Mouse (Mus musculus) large intestine, adult 2 months (tissue): ENCODE measurements around the gene Dennd1a. TPM values are rescaled to one million over a fixed set of nuclear protein-coding genes. Genes with fewer than 3 reads are reported as not detected.

Source experiments
- DNase-seq: peaks from one replicate; pipeline ENCODE4 v3.0.0-alpha.2; 2012; ENCODE audit warnings: low read depth, low spot score
- WGBS: fragments of 180-500 bp; shearing (Covaris S2); methylation state at CpG from one replicate; pipeline ENCODE4 v1.1.7; 2018; 5-methylcytosine and 5-hydroxymethylcytosine counted together
- polyA plus RNA-seq: library from polyadenylated mRNA; depleted of rRNA; stranded (reverse); fragments of >200 nt; gene quantifications from 2 replicates; pipeline ENCODE4 v1.2.3, GENCODE M21; 2012

Dennd1a gene
- polyA plus RNA-seq, 1 experiment = 5.8 TPM

DNA sequence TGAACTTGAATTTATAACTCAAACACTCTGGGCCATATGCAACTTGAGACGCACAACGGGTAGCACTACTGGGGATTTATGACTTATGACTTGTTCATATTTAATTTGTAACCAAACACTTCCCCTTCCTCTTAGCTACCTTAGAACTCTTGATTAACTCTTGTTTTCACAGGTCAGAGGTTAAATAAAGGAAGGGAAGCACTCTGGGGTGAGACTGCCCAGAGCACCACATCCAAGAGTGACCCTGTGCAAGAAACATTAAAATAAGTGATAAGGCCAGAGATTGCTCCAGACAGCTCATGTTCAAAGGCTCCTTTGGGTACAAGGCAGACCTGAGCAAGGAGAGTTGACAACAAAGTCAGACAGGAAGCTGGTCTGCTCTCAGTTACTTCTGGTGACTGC lies 219.0 kb downstream of the Dennd1a start:
- DNase-seq = no peak
- 15% methylated on average over 2 of the region's 2 CpGs for WGBS

DNA sequence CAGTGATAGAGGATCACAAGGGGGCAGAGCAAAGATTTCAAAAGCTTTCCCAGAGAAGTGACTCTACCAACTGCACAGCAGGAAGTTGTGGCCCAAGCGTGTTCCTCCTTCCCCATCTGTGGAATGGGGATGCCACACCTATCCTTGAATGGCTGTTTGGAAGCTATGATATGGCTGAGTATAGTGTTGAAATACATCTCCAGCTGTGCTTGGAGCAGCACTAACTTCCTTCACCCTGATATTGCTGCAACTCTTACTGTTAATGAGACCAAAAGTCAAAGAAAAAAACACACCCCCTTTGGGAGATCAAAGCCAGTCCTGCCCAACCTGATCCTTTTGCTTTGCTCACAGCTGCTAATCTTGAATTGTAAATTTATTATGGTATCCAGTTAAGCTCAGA lies 221.3 kb downstream of the Dennd1a start:
- DNase-seq = no peak
- WGBS = 32% methylated on average over 1 of the region's 1 CpGs

DNA sequence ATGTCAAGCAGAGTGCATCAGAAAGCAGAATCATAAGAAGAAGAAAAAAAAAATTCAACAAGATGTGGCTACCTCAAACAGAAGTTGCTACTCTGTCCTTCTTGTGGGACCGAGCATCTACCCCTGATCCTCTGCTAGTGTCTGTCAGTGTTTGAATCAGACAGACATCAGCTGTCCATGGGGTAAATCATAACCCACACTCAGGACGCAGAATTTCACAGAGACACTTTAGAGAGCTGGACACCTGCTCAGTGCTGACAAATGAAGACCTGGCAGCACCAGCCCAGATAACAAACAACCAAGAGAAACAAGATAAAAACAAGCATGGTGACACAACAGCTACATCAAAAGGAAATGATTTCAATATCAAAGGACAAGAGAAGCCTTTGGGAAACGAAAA lies 222.9 kb downstream of the Dennd1a start:
- DNase-seq = no peak
- 74% methylated on average over 3 of the region's 3 CpGs for WGBS

DNA sequence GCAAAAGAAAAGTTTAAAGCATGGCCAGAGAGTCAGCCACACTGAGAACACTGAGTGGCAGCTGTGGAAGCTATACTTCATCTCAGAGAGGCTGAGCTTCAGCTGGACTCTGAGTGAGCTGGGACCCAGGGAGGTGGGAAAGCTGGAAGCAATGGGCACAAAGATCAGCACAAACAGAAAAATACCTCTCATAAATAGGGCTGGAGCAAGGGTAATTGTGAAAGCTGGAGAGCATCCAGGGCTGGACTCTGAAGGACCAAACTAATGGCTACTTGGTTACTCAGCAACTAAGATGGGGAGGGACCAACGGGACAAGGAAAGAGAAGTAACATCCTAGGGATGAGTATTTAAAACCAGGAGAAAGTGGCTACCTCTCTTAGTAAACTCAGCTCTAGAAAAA lies 225.0 kb downstream of the Dennd1a start:
- no peak for DNase-seq
- 35% methylated on average over 1 of the region's 1 CpGs for WGBS

GRCm38 (mm10) chr2:38061474-38061873 lies 225.7 kb downstream of the Dennd1a start:
- no peak for DNase-seq
- 20% methylated on average over 2 of the region's 2 CpGs for WGBS

DNA sequence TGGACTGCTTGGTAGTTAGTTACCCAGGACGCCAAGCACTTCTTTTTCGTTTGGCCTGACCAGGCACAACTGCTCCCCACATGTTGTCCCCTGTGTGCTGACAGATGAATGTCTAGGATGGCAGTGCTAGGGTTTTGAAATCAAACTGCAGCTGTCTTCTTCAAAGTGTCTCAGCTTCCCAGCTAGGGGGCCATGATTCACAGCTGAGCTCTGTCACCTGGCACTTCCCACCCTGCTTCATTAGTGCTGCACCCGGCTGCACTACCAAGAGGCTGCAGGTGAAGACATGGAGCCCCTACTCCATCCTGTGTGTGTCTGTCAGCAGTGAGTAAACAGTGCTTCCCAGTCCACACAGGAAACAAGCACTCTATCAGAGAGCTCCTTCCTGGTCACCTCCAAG lies 234.8 kb downstream of the Dennd1a start:
- DNase-seq = no peak
- 82% methylated on average over 3 of the region's 3 CpGs for WGBS

DNA sequence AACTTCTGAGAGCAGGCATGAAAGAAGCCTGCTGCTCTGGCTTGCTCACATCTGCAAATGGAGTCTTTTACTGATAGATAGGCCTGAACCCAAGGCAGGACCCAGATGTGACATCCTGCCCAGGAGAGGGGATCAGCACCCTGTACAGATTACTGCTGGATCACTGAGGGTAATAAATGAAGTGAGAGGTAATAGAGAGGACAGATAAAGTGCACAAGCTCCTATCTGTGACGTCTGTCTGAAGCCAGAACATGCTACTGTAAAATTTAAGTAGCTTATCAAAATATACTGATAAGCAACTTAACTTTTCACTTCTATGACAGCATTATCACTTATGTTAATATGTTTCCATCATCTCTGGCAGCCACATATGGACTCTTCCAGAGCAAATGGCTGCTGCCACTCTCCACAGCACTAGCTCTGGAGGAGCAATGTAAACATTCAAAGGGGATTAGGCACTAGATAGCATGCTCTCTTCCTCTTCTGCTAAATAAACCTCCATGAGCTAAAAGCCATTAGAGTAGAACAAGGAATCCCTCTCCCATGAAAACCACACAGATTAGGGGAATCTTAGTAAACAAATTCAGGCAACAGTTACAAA lies 235.6 kb downstream of the Dennd1a start:
- WGBS = 71% methylated on average over 1 of the region's 1 CpGs
- no peak for DNase-seq

DNA sequence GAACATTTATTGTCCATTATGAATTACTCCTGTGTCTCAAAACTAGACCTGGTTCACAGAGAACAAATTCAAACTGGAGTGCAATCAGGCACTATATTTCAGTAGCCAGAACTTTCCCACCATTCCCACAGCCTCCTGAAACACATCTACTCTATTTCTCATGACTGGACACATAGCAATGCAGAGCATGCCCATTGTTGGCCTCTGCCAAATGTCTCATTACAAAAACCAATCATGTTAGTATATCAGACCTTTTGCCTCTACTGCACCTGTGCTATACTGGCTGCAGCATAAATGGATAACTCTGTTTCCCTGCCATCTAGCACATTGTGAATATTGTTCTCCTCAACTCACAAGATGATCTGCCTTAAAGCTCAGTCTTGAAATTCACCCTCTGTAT lies 238.2 kb downstream of the Dennd1a start:
- no peak for DNase-seq

- 95% methylated on average over 4 of the region's 4 CpGs for WGBS
- no peak for DNase-seq
These were observed 241.9 kb downstream of the Dennd1a start for GRCm38 (mm10) chr2:38045286-38045685.

- no peak for DNase-seq
- 65% methylated on average over 3 of the region's 3 CpGs for WGBS
These were observed 246.3 kb downstream of the Dennd1a start for GRCm38 (mm10) chr2:38040845-38041244.

GRCm38 (mm10) chr2:38039621-38040020 lies 247.6 kb downstream of the Dennd1a start:
- DNase-seq = no peak
- 98% methylated on average over 1 of the region's 1 CpGs for WGBS

GRCm38 (mm10) chr2:38028317-38028716 lies 258.9 kb downstream of the Dennd1a start:
- DNase-seq = no peak
- WGBS = 94% methylated on average over 3 of the region's 3 CpGs

DNA sequence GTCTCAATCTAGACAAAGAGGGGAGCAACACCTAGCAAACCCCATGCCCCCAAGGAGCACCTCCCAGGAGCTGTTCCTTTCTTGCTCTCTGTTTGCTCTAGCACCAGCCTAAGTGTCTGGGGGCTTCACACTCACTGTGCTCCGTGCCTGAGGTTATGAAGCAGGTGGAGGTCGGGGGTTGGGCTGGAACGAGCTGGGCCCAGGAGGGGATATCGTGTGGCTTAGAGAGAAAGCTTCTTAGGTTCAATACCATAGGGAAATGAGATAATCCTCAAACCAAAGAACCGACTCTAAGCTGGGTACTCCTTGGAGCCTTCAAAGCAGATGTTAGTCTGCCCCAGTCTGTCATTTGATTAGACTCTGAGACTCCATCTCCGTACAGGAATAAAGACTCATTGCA lies 261.6 kb downstream of the Dennd1a start:
- WGBS = 79% methylated on average over 6 of the region's 6 CpGs
- no peak for DNase-seq

DNA sequence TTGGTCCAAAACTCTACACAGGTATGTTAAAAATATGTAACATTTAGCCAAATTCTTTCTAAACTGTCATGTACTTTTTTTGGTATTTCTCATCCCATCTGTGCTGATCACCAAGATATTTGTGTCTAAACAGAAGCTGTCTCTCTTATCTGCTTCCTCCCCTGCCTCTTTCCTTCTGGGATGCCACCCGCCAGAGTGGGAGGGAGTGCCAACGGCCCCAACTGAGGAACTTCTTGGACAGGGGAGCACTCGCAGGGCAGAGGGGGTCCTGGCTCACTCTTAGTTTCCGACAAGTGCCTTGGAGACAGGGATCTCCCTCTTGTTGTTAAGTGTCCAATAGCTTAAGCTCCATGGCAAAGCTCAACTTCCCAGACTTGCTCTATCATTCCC lies 263.5 kb downstream of the Dennd1a start:
- 84% methylated on average over 4 of the region's 4 CpGs for WGBS
- no peak for DNase-seq

DNA sequence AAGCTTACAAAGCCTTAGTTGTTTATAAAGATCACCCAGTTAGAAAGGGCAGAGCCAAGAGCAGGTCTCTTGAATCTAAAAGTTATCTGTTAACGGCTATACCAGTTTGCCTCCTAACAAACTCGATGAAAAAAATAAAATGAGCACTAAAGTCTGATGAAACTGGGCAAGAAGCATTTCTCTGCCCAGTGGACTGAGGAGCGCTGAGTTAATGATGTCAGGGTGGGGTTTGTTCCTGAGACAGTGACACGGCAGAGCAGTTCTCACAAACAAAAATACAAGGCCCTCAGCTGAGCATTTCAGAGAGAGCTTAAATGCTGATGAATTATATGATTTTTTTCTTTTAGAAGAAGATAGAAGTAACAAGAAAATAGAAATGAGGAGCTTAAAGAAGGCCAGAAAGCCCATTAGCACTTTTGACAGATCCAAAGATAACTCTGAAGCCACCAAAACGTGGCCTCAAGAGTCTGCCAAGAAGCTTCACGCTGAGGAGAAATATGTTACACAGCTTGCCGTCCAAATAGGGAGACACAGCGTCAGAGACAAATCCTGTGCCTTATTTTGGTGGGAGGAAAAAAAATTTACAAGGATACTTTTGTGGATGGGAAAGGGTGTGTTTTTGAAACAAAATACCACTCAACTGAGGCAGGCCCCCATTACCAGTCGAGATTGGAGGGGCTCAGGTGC lies 264.0 kb downstream of the Dennd1a start:
- WGBS = 77% methylated on average over 9 of the region's 9 CpGs

DNA sequence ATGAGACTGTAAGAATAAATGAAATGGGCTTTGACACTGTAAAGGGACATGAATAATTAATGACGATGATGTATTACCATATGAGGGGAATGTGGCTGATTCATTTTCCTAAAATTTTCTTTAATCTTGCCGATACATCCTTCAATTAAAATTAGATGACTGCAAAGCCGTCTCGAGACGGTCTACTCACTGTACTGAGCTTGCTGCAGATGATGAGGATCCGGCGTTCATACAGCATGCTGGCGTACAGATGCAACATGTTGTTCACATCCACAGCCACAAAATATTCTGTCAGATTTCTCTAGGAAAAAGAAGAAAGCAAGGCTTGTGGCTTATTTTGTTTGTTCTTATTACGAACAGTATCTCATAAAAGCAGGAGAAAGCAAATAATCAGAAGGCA lies 266.0 kb downstream of the Dennd1a start:
- DNase-seq = no peak
- WGBS = 96% methylated on average over 9 of the region's 9 CpGs

More for the DNA sequence above, 264.0 kb downstream of the Dennd1a start:
- no peak for DNase-seq

DNA sequence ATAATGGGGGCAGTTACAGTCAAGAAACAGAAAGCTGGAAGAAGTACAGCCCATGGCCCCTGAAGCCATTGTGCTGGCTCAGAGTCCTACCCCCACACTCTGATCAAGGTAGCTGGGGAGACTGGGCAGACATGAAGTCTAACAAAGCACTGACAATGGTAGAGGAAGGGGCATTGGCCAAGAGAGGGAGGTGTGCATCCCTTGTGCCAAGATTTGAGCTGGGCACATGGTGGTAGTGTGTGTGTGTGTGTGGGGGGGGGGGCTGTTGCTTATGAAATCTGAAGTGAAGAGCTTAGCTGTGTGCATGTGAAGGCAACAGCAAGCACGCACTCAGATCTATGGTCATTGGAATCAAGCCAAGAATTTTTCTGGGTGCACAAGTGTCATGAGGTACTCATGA lies 272.5 kb downstream of the Dennd1a start:
- DNase-seq = no peak
- WGBS = 82% methylated on average over 1 of the region's 1 CpGs

DNA sequence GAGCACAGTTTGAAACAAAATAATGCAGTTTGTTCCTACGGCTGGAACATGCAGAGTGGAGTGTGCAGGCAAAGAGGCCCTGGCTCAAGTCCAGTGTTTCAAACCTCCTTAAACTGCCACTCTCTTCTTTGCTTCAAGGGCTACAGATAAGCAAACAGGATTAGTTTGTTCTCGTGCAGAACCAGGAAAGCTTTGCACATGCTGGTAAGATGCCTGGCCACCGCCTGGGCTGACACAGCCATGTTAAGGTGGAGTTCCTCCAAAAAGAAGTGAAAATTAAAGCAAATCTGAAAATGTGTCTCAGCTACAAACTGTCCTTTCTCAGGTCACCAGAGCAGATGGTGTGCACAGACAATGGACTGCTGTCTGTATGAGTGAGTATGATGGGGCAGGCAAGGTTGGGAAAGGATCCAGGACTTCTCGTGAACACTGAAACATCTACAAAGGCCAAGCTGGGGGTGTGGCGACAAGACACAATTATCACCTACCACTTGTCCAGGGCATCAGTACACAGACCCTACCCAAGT lies 273.3 kb downstream of the Dennd1a start:
- 26% methylated on average over 5 of the region's 5 CpGs for WGBS
- DNase-seq = peak; percentile 4

DNA sequence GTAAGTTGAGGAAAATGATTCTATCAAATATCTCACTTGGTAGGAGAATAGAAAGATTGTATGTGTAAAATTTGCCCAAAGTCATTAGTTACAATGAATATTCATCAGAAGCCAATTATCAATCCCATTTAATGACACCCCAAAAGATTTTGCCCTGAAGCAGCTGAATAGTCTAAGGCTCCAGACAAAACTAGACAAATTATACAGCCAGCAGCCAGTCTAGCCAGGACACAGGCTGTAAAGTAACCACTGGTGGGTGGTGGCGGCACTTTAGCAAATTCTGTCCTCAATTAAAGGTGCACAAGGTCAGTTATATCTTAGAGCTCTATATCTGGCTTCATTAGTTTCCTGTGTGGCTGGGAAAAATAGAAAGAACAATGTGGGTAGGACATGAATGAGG lies 280.0 kb downstream of the Dennd1a start:
- no peak for DNase-seq

DNA sequence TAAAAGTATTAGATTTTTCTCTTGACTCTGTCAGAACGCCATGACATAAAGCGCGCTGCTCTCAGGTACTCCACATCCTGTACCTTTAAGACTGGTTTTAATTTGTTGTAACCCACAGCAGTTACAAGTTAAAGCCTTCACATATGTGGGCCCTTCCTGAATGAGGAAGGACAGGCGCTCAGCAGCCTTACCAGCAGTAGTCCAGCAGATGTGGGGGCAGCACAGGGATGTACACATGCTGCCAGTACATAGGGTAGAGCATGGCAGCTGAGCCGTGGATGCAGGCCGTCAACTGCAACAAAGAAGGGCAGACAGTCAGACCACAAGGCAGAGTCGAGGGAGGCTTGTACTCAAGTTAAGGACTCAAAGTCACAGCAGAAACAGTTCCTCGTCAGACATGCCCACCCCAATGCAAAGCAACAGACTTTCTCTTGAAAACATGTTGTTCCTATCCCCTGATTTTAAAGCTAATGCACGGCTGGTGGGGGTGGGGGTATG lies 284.0 kb downstream of the Dennd1a start:
- no peak for DNase-seq
- WGBS = 93% methylated on average over 9 of the region's 9 CpGs

More for the DNA sequence above, 280.0 kb downstream of the Dennd1a start:
- 72% methylated on average over 1 of the region's 1 CpGs for WGBS

DNA sequence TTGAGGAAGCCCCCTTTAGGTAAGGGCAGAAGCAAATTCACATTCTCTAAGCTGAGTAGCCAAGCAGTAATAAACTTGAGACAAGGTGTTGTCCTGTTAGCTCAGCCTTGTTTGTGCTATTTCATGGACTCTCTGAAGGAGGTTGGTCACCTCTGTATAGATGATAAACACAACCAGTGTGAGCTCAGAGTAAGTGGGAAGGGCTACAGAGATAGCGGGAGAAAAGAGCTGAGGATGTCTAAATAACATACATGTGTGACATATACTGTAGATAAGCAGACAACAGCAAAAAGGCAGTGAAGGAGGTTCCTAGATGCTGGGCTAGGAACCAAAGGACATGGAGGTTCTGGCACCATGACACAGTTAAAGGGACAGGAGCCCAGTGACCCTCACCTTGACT lies 286.2 kb downstream of the Dennd1a start:
- 100% methylated on average over 1 of the region's 1 CpGs for WGBS
- DNase-seq = no peak
